Mouse (Mus musculus): Measurements from ENCODE around the gene Arhgef15.
A peak's percentile ranks its signal among the peaks of the same experiment; 100 is the strongest.

Gene Arhgef15

DNA sequence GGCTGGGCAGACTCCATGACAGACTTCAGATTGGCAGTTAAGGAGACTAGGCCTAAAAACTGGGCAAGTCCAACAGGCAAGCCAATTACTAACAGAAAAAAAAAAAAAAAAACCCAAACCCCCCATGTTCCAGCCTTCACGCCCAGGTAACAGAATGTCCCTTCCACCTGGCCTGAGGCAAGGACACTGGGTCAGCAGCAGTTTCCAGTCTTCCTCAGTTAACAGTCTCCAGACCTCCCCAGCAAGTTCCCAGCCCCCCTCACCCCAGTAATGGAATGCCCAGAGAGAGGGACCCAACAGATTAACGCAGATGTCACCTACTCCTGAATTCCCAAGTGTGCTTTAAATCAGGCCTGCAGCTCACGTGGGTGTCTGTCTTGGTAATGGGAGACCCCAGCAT, 34.1 kb downstream of the Arhgef15 start:
- DNase-seq (ENCODE audit: low spot score in 2 of 2): no peak

DNA sequence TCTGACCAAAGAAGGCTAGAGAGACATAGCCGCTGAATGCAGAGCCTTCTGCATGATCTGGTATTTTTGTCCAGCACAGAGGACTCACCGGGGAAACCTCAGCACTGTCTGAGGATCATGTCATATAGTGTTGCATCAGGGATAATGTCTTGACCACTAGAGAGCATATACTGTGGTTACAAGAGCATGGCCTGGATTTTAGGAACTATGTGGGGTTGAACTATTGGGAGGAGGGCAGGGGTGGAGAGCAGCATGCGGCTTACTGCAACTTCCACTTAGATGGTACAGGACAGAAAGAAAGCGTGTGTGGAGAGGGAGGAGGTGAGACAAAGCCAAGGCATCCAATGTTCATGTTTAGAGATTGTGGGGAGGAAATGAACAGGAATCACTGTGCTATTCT, 42.7 kb downstream of the Arhgef15 start:
- no peak for DNase-seq (ENCODE audit: low spot score in 2 of 2)

DNA sequence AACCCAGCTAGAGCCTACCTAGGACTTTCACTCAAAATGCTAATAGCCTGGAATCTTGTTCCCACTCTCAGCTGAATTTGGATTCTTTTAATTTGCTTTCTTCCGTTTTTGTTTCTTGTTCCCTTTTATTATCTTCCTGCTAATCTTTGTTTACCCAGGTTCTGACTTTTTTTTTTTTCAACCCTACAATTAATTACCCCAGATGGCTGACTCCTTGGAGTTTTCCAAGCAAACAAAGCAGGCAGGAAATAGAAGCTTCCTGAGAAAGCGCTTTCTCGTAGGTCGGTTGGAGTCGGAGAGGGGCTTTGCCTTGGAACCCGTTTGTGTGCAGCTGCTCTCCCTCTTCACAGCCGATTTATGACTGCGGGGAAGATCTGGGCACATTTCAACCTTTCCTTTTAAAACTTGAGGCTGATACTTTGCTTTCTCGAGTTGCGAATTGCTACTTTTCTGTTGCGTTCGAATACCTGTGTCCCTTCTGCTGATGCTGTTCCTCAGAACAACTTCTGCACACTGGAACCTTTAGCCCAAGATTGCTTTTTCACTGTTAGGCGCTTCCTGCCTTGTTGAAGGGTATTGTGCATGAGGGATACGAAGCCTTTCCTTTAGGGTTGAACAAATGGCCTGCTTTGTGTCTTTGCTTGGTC, 45.6 kb downstream of the Arhgef15 start:
- DNase-seq (ENCODE audit: low spot score in 2 of 2): no peak

DNA sequence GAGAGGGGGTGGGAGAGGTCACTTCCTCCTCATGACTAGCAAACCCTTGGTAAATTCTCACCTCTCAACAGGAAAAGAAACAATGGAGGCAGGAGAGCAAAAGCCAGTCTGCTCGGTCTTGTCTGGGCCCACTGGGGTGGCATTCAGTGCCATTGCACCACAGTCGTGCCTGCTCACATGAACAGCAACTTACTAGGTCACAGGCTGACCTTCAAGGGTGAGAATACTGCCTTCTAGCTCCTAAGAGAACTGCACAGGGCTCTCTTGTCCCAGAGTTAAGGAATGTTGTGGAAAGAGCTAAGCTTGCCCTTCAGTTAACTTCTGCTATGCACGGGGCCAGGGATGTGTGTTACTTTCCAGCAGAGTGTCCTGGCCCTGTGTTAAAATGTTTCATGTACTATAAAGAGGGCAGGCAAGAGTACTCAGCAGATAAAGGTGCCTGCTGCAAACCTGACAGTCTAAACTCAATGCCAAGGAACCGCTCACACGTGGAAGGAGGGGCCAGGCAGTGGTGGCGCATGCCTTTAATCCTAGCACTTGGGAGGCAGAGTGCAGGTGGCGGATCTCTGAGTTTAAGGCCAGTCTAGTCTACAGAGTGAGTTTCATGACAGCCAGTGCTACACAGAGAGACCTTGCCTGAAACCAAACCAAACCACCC, 48.3 kb downstream of the Arhgef15 start:
- DNase-seq (ENCODE audit: low spot score in 2 of 2): no peak

DNA sequence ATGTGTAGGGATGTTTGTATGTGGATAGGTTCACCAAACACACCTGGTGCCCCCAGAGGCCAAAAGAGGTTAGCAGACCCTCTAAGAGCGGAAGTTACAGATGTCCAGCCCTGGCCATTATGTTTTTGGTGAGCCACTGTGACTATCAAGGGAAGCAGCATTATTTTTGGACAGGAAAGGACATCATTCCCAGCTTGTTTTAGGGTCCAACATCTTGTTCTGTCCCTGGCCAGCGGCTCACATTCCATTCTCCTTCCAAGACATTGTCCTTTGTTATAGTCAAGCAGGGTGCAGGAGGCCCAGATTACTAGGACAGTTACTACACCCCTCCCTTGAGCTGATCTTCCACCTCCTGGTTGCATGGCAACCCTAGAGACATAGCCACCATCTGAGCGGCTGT, 50.0 kb downstream of the Arhgef15 start:
- DNase-seq (ENCODE audit: low spot score in 2 of 2): no peak

DNA sequence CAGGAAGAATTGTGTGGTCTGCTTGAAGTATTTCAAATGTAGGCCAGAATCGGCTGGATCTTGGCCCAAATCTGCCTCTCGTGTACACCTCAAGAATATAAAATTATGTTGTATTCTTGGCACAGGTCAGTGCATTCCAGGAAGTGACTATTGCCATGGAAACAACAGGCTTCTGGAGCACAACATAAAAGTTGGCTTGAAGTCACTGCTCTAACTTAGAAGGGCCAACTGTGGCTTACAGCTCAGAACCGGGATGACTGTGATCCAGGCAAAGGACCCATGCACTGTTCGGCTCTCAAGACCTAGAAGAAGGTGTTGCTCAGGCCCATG, 50.9 kb downstream of the Arhgef15 start:
- no peak for DNase-seq (ENCODE audit: low spot score in 2 of 2)

DNA sequence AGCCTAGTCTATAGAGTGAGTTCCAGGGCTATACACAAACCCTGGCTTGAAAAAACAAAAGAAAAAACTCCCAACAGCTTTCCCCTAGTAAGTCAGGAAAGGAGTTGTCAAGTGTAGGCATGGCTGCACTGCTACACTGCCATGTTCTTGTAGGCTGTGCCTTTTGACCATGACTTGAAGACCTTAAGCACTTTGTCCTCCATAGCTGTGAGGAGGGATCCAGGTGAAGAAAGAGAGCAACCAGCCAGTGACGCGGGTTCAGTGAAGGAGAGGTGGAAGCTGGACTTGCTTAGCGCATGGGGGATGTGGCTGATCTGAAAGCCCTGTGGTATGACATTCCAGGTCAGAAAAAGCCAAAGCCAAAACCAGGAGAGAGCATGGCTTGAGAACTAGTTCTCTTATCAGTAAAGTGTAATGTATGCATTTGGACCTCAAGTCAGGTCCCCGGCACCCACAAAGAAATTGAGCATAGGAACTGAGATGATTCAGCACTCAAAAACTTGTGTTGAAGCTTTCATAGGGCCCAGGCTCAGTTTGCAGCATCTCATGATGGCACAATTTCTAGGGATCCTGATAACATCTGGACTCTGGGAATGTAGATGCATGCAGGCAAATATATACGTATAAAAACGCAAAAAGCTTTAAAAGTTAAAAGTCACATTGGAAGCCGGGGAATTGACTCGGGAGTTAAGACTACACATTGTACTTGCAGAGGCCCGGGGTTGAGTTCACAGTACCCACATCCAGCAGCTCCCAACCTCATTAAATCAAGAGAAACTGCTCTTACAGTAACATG, 51.4 kb downstream of the Arhgef15 start:
- DNase-seq (ENCODE audit: low spot score in 2 of 2): no peak

DNA sequence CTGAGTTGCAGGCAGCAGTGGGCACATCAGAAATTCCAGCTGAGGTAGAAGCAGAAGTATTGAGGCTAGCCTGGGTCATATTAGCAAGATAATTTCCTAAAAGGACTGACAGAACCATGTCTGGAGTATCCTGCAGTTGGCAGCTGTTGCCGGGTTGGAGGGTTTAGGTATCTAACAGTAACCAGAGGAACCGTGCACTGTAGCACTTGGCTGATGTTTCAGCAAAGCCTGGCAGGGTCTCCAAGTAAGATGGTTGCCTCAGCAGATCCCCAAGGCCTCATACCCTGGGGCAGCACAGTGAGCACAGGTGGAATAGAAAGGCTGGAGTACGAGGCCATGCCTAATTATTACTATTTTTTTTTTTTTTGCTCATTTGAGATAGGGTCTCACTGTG, 52.1 kb downstream of the Arhgef15 start:
- DNase-seq (ENCODE audit: low spot score in 2 of 2): no peak

DNA sequence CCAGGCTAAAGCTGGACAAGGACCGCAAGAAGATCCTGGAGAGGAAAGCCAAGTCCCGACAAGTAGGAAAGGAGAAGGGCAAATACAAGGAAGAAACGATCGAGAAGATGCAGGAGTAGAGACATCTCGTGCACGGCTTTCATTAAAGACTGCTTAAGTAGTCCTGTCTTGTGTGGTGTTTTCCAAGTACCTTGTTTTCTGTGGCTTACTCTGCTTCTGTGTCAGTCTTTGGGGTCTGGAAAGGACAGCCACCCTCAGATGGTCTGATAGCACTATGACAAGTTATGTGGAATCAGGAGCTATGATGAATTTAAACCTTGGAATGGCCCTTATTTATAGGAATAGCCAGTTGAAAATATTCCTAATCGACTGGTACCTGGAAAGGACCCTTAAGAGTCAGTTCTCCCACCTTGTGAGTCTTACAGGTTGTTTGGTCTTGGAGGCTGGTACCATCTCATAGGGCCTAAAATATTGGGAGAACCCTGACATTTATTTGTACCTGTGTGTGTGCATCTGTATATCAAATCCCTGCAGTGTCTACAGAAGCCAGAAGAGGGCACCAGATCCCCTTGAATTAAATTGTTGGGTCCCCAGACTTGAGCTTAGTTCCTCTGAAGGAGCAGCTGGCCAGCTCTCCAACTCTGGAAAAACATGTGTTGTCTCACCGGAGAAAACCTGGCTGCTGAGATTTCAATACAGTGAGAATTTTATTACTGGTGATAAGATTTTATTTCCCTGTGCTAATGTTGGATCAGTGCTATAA, 52.7 kb downstream of the Arhgef15 start:
- DNase-seq (ENCODE audit: low spot score in 2 of 2): peak in 1 of 2 experiments; percentile 70

DNA sequence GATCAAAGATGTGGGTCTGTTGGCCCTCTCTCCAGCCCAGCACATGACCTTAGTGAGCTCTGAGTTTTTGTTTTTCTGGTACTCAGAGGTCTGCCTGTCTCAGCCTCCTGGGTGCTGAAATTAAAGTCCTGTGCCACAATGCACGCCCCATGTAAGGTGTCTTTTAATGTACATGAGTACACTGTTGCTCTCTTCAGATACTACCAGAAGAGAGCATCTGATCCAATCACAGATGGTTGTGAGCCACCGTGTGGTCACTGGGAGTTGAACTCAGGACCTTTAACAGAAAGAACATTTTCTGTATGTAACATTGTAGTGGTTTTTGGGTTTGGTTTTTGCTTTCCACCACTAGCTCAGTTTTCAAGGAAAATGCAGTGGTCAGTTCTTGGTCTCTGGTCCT, 53.5 kb downstream of the Arhgef15 start:
- no peak for DNase-seq (ENCODE audit: low spot score in 2 of 2)

DNA sequence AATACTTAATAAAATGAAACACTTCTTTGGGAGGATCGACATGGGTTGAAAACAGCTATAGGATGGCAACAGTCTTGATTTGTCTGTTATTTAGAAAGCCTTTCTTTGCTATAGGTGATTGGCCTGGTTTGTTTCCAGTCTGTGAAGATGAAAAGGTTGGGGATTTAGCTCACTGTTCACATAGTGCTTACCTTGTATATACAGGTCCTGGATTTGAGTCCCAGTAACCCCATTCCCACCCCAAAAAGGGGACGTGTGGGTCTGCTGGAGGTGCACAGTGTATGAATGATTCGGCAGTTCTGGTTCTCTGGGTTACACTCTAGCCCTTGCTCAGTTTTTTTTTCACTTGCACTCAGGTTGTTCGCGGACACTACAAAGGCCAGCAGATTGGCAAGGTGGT, 54.5 kb downstream of the Arhgef15 start:
- no peak for DNase-seq (ENCODE audit: low spot score in 2 of 2)

DNA sequence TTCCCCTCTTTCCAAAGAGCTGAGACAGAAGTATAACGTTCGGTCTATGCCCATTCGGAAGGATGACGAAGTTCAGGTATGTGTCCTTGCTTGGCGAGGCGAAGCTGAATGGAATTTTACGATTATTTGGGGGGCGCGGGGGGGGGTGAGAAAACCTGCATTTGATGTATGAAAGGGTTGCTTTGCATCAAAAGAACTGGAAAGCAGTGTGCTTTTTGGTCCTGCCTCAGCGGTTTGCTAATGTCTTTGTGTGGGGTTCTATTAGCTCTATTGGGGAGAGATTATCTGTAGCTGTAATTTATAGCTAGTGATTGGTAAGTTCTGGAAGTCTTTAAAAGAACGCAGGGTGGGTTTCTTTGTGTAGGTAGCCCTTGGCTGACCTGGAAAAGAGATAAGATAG, 54.9 kb downstream of the Arhgef15 start:
- no peak for DNase-seq (ENCODE audit: low spot score in 2 of 2)

DNA sequence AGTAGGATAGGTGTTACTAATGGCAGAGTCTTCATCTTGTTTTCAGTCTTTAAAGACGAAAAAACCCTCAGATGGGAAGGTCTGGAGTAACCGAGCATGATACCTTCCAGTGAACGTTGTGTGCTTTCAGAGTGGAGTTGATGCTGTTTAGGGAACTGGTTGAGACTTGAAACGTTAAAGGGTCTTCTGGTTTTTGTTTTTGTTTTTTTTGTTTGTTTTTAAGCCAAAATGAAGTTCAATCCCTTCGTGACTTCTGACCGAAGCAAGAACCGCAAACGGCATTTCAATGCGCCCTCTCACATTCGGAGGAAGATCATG, 55.3 kb downstream of the Arhgef15 start:
- DNase-seq (ENCODE audit: low spot score in 2 of 2): no peak

DNA sequence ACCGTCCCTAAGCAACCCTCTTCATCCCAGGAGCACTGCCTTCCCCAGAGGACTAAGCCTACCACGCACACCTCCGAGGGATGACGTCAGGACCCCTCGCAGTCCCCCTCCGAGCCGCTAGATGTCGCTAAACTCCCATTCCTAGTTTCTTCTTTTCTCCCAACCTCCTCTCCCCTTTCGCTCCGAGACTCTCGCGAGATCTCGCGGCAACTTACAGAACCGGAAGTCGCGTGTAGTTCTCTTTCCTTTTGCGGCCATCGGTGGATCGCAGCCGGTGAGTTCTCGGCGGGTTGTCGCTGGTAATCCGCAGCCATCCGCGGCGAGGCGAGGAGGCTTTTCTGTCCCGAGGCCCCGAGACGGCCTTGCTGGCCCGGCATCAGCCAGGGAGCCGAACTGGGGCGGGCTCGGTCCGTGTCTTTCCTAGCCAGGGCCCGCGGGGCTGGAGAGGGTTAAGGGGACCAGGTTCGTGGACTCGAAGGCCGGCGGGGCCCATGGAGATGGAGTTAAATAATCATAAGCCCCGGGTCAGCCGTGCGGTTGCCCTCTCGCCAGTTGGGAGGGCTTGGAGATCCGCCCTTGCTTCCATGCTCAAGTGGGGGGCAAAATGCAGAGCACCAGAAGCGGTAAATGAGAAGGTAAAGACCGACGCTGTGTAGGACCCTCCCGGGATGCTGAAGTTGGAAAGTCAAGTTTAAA, 55.8 kb downstream of the Arhgef15 start, which contains the start of gene Rpl26:
Gene Rpl26, plus strand, starts transcription at position 233 of the 696 bp plus-strand sequence.
- DNase-seq (ENCODE audit: low spot score in 2 of 2): peak; percentile 95 to 98

DNA sequence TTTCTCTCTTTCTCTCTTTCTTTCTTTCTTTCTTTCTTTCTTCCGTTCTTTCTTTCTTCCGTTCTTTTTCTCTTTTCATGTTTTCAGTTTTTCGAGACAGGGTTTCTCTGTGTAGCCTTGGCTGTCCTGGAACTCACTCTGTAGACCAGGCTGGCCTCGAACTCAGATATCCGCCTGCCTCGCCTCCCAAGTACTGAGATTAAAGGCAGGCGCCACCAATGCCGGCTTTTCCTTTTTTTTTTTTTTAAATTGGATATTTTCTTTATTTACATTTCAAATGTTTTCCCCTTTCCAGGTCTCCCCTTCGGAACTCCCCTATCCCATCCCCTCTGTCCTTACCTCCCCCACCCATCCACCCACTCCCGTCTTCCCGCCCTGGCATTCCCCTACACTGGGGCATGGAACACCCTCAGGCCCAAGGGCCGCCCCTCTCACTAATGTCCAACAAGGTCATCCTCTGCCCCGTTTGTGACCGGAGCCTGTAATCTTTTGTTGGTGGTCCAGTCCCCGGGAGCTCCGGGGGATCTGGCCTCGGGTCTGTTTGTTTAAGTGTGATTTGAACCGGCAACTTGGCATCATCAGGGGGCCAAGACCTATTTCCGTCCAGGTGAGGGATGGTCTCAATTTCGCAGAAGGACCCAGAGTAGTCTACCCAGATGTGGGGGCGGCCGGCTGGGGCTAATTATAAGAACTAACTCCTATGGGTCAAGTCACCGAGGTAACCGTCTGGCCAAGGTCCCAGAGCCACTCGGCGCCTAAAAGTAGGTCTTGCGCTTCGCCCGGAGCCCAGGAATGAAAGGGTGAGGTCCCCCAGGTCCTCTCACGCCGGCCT, 56.5 kb downstream of the Arhgef15 start:
- no peak for DNase-seq (ENCODE audit: low spot score in 2 of 2)

DNA sequence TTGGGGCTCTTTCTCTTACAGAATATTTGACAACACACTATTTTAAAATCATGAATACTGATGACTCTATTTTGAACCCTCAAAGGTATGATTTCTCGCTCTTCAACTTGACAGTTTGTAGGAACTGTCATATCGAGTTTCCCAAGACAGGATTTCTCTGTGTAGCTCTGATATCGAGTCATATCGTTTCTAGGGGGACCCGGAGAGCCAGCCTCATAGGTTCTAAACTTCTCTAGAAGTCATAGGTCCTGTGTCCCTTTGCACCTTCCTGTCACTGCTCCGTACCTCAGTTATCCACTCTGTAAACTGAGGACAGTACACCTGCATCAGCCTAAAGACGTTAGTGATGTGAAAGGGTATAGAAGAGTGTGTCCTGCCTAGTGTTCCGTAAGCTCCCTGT, 57.5 kb downstream of the Arhgef15 start:
- DNase-seq (ENCODE audit: low spot score in 2 of 2): no peak

DNA sequence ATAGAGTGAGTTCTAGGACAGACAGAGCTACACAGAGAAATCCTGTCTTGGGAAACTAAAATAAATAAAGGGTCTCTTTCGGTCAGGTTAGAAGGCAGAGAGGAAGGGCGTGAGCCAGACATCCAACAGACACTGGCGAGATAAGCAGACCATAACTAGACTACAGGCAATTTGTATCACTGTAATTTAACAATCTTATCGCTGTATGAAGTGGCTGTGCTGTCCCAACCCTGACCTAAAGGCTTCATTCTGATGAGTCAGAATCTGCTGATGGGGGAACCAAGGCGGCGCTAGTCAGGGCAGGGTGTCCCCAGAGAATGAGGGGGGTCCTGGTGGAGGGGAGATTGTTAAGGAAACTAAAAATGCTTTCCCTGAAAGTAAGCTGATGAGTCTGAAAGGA, 58.5 kb downstream of the Arhgef15 start:
- DNase-seq (ENCODE audit: low spot score in 2 of 2): no peak

DNA sequence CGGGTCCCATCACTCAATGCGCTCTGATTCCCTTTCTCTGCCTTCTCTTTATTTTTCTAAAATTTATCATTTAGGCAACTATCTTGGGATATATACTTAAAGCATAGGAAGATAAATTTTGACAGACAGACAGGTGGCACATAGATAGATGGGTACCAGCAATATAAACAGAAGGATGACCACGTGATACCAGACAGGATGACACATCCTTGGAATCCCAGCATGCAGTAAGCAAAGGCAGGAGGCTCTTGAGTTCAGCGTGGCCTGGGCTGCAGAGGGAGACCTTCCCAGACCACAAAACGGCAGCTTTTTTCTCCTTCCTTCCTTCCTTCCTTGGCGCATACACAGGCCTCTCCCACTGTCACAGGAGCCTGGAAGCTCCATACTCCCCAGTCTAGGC, 59.4 kb downstream of the Arhgef15 start:
- DNase-seq (ENCODE audit: low spot score in 2 of 2): no peak

DNA sequence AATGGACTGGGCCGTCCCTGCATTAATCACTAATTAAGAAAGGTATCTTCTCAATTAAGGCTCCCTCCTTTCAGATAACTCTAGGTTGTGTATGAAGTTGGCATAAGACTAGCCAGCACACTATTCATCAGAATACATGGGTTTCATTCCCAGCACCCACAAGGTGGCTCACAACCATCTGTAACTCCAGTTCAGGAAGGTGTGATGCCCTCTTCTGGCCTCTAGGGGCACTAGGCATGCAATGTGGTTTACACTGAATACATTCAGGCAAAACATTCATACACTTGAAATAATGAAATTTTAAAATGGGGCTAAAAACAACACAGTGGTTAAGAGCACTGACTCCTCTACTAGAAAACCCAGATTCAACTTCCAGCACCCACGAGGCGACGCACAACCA, 60.2 kb downstream of the Arhgef15 start:
- DNase-seq (ENCODE audit: low spot score in 2 of 2): no peak

DNA sequence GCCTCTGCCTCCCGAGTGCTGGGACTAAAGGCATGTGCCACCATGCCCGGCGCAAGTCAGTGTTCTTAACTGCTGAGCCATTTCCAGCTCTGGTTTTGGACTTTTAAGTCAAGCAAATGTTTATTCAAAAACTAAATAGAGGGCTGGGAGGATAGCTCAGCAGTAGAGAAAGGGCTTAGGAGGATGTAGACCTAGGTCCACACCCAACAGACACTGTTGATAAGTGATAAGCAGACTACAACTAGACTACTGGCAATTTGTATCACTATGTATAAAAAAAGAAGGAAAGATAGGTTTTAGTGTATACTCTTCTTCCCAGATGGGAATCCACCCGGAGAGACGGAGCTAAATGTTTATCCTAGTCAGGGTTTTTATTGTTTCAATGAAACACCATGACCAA, 61.0 kb downstream of the Arhgef15 start:
- DNase-seq (ENCODE audit: low spot score in 2 of 2): no peak

DNA sequence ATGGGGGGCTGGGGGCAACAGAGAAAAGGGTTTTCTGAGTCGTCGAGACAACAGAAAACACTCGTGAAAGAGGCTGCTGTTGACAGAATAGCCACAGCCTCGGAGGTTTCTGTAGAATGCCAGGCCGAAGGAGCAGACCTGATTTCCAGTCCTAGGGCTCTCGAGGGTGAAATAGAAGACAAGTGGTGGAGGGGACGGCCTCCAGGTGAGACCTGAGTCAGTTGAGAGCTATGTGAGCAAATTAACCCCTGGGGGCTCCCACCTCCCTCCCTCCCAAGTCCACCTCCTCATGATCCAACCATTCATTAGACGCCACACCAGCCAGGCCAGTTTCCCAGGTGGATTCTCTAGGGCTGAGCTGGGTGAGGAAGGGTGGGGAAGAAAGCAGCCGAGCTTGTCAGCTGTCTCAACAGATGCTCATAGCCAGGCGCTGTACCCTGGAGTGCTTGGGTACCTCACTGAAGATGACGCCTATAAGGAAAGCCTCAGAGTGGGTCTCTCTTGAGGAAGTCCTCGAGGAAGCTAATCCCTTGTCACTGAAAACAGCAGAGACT, 63.3 kb downstream of the Arhgef15 start:
- DNase-seq (ENCODE audit: low spot score in 2 of 2): no peak
